Mouse (Mus musculus) adrenal gland, postnatal 14 days (tissue): ENCODE measurements at regions not wholly inside any gene's neighbourhood (a gene's known extent, or its start where the extent isn't known, plus 50 kb on each side); places are given as distances from the start of the nearest gene placed in this dataset.

Experiments
- DNase-seq: peaks from one replicate; pipeline ENCODE4 v3.0.0; 2021; ENCODE audit warnings: mixed read lengths

- no peak for DNase-seq
Measured at GRCm38 (mm10) chr1:91678789-91679188, 122.5 kb upstream of the Twist2 start.

GRCm38 (mm10) chr1:91685031-91685430 is 116.2 kb upstream of the Twist2 start:
- no peak for DNase-seq

GRCm38 (mm10) chr1:91685789-91686188 is 115.5 kb upstream of the Twist2 start:
- no peak for DNase-seq

- no peak for DNase-seq
Measured at GRCm38 (mm10) chr1:91691601-91692000, 109.7 kb upstream of the Twist2 start.

- no peak for DNase-seq
Measured at GRCm38 (mm10) chr1:91692709-91693460, 108.4 kb upstream of the Twist2 start.

- no peak for DNase-seq
Measured at GRCm38 (mm10) chr1:91697053-91697452, 104.2 kb upstream of the Twist2 start.

GRCm38 (mm10) chr1:91701475-91701874 is 99.8 kb upstream of the Twist2 start:
- no peak for DNase-seq

- no peak for DNase-seq
Measured at GRCm38 (mm10) chr1:91702021-91702420, 99.2 kb upstream of the Twist2 start.

GRCm38 (mm10) chr1:91702737-91703136 is 98.5 kb upstream of the Twist2 start:
- DNase-seq: no peak

GRCm38 (mm10) chr1:91705451-91705850 is 95.8 kb upstream of the Twist2 start:
- DNase-seq: no peak

- DNase-seq: no peak
Measured at GRCm38 (mm10) chr1:91708550-91709243, 92.6 kb upstream of the Twist2 start.

GRCm38 (mm10) chr1:91709244-91709600 is 92.0 kb upstream of the Twist2 start:
- peak; percentile 28 for DNase-seq

- DNase-seq: no peak
Measured at GRCm38 (mm10) chr1:91713131-91713530, 88.1 kb upstream of the Twist2 start.

GRCm38 (mm10) chr1:91714266-91714665 is 87.0 kb upstream of the Twist2 start:
- DNase-seq: peak; percentile 66

GRCm38 (mm10) chr1:91715341-91715740 is 85.9 kb upstream of the Twist2 start:
- DNase-seq: no peak

GRCm38 (mm10) chr1:91715791-91716190 is 85.5 kb upstream of the Twist2 start:
- DNase-seq: no peak

GRCm38 (mm10) chr1:91716836-91717235 is 84.4 kb upstream of the Twist2 start:
- no peak for DNase-seq

GRCm38 (mm10) chr1:91717961-91718360 is 83.3 kb upstream of the Twist2 start:
- no peak for DNase-seq

- no peak for DNase-seq
Measured at GRCm38 (mm10) chr1:91729246-91729645, 72.0 kb upstream of the Twist2 start.

- DNase-seq: no peak
Measured at GRCm38 (mm10) chr1:91730281-91730680, 71.0 kb upstream of the Twist2 start.

GRCm38 (mm10) chr1:91731703-91732102 is 69.6 kb upstream of the Twist2 start:
- DNase-seq: no peak

GRCm38 (mm10) chr1:91732461-91732861 is 68.8 kb upstream of the Twist2 start:
- DNase-seq: no peak

GRCm38 (mm10) chr1:91734731-91735130 is 66.5 kb upstream of the Twist2 start:
- DNase-seq: no peak

GRCm38 (mm10) chr1:91735436-91735835 is 65.8 kb upstream of the Twist2 start:
- no peak for DNase-seq
